Mouse (Mus musculus): ENCODE measurements around the gene Smoc2. TPM values are rescaled to one million over a fixed set of nuclear protein-coding genes. Genes with fewer than 3 reads are reported as not detected.
A peak's percentile ranks its signal among the peaks of the same experiment; 100 is the strongest.

Smoc2 gene
- total RNA-seq (2021), result 14.5 and 14.8 TPM in 2 replicates
- long read RNA-seq, transcript Smoc2-201 (13 exons, 2,832 nt), result major isoform, 53 of 62 reads
- long read RNA-seq, partial matches to known transcripts, result 9 of 62 reads
- long read RNA-seq, other reads (novel, unspliced or antisense), result 0 of 62 reads

DNA sequence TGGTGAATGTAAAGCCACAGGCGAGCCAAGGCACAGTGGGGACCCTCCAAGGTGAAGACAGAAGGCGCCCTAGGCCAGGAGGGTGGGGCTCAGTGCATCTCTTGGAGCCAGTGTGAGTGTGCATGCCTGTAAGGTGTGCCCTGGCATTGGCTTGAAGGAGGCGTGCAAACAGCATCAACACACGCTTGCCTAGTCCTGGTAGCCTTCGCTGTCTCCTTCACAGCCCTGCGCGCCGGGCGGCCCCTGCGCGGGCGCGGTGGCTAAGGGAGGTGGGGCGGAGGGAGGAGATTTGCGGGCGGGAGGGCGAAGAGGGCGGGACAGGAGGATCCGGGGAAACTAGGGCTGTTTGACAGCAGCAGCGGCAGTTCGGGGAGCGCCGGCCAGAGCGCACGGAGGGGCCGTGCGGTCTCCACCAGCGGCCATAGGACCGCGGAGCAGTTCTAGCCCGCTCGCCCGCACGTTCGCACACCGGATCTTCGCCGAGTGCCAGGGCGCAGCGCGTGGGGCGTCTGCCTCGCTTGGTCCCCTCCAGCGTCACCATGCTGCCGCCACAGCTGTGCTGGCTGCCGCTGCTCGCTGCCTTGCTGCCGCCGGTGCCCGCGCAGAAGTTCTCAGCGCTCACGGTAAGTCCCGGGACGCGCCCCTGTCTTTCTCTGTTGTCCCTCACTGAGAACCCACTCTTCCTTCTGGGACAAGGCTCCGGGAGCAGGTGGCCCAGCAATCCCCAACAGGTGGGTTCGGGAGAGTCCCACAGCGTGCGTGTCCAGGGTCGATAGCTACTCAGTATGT, at the start of gene Smoc2:
Gene Smoc2 (plus strand): TSS at position 330 of the 789 bp plus-strand sequence.
- peak; percentile 13 for DNase-seq

DNA sequence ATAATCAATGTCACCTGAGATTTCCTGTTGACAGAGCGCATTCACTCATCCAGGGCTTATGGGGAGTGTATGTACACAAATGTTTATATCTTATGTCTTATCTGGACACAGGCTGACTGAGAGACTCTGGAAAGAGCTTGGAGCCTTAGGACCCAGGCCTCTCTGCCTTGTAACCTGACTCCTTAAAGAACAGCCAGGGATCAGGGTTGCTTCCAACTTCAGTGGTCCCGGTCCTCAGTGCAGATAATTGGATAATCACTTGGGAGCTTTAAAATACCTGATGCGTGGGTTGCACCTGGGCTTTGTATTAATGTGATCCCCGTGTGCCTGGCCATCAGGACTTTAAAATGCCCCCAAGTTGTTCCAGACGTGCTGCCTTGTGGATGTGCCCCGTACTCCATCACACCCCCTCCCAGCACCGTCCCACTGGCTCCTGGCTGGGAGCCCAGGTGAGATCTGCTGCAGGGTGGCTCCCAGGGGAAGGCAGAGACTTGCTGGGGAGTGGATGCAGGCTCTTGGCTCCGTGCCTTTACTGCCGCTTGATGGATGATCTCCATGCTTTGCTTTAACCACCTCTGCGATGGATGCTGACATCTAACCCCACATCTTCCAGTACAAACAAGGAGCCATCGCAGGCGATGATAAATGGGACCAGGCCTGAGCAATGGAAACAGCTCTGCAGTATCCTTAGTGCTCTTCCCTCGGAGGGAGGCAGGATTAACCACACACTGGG, 48.4 kb upstream of the Smoc2 start:
- no peak for DNase-seq

DNA sequence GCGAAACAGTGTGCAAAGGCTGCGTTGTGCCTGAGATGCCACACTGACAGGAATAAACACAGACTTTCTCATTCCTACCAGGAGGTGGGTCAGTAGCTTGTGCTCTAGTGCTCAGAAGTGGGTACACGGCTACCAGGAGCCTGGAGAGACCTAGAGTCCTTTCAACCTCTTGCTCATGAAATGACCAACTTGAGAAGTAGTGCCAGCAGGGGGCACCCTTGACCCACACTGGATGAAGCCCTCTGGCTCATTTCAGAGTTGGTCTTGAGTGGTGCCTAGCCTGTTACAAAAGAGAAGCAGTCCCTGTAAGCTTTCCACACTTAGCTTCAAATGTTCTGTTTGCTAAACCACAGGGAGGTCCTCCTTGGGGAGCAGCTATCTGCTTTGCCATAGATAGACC, 46.7 kb upstream of the Smoc2 start:
- DNase-seq, result peak; percentile 80

DNA sequence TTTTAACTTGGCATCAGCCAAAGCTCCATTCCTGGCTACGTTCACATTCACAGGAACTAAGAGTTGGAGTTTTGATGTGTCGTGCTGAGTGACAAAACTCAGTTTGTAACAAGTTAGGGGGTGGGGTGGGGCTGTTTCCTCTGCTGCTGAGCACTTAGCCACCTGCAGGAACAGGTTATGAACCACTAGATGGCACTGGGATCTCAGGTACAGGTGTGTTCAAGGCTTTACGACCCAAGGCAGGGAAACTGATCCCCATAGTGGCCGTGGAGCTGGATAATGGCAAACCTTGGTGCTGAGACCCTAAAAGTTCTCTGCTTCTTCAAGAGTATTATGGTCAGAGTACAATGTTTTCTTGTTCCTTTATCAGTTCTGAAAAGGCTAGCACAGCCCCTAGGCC, 45.6 kb upstream of the Smoc2 start:
- no peak for DNase-seq

DNA sequence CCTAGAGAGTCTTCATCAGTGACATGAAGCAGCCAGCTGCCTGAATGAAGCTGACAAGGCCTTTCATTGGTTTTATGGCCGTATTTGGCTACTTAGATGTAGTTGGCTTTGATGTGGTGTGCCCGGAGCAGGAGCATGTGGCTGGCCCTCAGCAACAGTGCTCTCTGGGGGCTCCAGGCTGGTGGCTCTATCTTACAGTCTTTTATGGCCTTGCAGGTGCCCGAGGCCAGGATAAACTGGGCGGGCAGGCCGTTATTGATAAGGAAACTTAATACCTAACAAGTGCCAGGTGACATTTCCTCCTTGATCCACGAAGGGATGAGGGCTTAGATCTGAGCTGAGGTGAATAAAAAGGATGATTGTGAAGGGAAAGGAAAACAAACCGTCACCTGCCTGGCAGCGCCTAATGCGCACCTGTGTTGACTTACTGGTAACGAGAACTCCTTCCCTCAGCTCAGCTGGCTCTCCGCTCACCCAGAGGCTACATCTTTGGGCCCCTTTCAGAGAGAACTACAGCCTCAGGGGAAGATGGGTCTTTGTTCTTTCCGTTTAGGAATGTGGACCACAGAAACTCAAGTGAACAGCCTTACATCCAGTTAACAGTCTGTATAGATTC, 44.4 kb upstream of the Smoc2 start:
- DNase-seq, result no peak

DNA sequence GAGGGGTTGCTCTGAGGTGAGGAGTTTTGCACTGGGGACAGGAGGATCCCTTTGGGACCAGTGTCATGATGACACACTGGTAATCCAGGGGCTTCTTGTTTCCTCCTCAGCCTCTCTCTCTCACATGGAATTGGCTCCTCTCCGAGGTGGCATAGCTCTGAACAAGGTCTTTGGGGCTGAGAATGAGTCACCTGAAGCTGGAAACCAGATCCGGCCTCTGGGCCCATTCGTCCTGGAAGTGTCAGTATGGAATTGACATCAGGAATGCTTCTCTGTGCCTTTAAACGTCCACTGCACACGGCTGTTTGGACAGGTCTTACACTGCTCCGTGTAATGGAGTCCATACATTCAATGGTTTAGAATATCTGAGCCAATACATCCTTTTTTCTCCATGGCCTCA, 42.2 kb upstream of the Smoc2 start:
- DNase-seq, result no peak

DNA sequence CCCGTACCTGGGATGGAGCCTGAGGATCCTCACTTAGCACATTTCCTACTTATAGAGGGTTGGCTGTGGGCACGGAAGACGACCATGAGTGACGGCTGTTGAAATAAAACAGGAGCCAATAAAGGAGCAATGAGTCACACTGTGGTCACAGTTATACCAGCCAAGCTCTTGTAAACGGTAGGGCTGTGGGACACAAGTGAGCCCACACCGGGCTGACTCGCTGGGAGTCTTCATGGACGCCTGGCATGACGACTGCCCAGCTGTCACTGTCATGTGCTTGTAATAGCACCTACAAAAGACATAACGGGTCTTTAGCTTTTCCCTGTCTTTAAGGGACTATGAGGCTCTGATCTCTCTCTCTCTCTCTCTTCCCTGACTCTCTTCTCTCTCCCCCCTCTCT, 39.3 kb upstream of the Smoc2 start:
- DNase-seq, result no peak

DNA sequence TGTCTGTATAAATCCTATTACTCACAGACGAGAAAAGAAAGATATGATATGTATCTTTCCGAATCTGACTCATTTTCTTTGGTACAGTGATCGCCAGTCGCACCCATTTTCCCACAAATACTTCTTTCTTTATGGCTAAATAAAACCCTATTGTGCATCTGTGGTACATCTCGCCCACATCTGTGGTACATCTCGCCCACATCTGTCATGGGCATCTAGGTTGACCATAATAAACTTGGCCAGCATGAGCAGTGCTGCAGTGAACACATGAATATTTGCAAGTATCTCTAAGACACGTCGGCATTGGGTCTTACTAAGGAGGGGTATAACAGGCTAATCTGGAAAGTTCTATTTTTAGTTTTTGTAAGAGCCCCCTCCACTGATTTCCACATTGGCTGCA, 36.7 kb upstream of the Smoc2 start:
- no peak for DNase-seq

DNA sequence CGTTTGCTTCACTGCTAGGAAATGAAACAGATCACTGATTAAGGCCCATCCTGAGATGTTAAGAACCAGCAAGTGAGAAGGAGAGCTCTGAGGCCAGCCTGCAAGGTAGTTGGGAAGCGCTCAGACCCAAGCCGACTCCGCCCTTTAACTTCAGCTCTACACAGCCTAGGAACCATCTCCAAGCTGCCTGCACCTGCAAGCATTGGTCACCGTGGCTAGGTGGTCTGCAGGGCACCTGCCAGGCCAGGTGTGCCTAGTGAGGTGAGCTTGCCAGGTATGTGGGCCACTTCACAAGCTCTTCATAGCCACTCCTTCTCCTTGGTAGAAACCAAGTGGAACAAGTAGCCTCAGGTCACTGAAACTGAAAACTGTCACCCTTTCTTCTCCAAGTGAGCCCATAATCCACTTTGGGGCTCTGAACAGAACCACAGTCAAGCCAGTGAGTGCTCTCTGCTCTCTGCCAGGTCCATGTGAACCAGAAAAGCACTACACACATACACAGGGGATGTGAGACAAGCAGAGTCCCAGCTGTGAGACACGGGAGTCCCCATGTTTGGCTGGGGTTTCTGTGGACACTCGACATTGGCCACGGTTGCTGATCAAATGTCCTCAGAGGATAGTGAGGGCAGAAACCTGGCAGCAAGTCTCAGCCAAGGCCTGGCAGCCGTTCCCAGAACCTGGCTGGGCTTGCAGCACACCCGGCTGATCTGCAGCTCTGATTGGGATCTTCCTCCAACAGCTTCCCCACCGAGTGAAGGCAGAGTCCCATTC, 34.9 kb upstream of the Smoc2 start:
- peak; percentile 45 for DNase-seq

DNA sequence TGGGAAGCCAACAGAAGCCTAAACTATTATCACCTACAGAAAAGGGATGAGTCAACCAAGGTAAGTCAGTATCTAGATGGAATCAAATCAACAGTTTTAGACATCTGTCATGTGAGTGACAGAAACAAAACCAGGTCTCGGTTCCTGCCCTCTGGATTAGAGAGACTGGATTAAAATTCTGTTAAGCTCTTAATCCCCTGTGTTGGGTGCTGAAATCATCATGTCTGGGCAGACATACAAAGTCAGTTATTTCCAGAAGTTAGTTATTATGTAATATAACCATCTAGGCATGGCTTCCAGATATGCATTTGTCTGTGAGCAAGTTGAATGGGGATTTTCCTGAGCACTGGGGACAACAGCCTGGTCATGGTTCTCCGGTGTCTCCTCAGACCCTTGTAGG, 33.0 kb upstream of the Smoc2 start:
- no peak for DNase-seq

DNA sequence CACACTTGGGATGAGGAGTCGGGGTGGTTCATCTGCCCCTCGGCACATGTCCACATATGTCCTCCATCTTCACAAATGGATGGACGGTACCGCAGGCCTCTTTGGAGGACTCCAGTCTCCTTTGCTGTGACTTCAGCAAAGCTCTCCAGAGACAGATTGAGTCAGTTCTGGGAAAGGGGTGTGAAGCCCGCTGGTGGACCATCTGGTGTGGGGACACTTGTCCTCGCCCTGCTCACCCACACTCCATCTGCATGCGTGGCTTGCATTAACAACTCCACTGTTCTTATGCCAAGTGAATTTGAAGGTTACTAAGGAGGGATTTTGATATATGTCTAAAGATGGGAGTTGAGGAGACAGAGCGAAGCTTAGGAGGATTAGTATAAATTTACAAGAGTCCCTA, 31.4 kb upstream of the Smoc2 start:
- no peak for DNase-seq

DNA sequence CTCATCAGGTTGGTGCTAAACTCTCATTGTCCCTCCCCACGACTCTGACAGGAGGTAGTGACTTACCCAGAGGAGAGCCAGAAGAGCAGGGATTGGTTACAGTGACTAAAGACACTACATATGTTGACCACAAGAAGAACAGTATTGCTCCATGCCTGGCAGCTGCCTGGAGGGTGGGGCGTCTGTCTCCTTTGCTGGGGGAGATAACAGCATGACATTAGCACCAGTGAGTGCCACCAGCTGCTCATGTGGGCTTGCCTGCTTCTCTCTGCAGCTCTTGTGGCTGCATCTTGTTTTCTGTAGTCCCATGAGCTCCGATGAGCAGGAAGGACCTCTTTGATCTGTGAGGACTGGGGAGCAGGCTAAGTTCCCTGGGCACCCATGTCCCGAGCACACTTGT, 29.7 kb upstream of the Smoc2 start:
- no peak for DNase-seq

DNA sequence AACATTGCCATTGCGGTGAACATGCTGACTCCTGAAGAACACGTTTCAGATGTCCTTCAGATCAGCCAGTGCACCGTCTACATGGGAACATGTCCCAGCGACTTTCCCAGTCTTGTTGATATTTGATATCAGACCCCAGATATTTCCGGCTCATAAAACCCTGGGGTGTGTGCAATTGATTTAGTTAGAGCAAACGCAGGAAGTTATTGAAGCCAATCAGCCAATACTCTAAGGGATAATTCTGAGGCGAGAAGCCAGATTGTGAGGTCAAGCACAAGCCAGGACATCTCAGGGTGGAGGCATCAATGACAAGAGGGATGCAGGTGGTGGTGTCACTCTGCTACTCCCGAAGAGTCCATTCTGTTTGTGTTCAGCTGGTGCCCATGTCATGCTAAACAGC, 28.9 kb upstream of the Smoc2 start:
- DNase-seq, result no peak

DNA sequence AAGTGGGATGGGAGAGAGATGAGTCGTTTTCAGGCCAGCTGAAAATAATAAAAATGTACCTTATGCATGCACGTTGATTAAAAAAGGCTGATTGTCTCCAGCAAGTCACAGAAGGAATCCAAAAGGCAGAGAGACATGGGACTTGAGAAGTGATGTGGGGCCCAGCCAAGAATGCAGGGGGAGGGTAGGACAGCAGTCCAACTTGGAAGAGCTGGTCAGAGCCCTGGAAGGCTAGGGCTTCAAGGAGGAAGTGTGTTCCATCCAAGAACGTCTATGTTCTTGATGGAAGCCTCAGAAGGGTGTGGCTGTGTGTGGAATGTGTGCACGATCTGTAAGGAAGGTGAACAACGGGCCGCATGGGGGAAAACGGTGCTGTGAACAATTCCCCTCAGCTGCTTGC, 26.9 kb upstream of the Smoc2 start:
- no peak for DNase-seq

DNA sequence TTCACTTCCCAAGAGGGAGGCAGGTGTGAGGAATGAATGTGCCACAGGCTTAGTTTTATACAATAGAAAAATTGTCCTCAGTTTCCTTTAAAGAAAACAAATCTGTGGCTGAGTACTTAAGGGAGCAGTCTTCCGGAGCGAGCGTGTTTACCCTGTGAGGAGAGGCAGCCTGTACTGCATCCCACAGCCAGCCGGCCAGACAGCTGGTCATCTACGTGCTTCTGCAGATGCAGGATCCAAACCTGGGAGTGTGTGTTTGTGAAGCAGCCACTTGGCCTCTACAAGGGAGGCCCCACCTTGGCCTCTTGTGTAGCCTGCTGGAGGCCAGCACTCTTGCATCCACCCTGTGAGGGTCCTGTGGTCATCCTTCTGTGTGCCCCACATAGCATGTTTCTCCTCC, 24.7 kb upstream of the Smoc2 start:
- DNase-seq, result no peak

DNA sequence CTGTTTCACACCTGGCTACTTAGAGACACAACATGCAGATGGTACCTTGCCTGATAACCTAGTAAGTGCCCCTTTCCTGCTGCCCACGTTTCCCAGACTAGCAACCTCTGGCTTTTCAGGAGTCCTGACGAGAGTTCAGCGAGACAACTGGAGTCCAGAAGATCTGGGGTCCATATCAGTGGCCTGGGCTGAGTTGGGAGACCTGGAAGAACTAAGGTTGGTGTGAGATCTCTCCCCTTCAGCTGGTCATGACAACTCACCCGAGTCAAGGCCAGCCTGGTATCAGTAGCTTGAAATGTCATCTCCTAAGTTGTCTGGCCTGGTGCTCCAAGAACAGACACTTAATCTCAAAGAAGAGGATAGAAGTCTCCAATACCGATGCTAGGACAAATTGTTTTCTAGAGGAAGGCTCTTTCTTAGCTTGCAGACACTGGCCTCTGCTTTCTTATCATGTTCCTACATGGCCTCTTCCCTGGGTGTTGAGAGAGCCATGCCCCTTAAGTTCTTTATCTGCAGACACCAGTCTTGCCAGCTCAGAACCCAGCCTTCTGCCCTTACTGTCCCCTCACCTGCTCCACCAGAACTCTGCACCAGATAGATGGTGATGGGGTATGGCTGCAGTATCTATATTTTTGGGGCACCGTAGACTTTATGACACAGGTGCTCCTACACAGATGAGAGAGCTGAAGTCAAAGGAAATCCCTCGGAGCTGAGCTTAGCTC, 21.3 kb upstream of the Smoc2 start:
- DNase-seq, result no peak

DNA sequence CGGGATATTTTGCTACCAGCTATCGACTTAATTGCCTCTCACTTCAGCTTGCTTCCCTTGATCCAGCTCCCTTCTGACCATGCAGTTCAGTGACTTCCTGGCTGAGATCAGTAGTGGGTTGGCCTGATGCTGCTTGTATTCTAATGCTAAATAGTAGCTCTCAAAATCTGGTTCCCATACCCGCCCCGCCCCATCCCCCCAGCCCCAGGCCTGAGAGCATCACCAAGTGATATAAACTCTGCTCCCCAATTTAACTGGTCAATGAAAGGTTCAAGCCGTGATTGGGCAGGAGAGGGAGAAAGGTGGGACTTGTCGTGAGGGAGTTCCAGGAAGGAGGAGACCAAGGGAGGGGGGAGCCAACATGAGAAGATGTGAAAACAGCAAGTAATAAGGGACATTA, 20.4 kb upstream of the Smoc2 start:
- DNase-seq, result no peak

DNA sequence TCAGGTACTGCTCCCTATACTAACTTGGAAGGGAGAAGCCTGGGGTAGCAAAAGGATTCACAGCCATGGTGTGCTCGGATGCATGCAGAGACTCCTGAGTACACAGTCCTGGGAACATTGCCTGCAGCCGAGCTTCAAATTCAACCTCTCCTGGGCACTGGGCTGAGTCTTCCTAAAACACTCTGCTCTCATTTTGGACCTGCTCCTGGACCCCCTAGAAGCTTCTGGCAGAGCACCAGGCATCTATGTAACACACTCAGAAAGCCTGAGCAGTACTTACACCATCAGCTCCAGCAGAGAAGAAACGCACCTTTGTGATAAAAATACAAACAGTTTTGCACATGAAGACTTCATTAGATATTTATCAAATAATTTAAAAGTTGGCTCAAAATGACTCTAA, 18.3 kb upstream of the Smoc2 start:
- no peak for DNase-seq

DNA sequence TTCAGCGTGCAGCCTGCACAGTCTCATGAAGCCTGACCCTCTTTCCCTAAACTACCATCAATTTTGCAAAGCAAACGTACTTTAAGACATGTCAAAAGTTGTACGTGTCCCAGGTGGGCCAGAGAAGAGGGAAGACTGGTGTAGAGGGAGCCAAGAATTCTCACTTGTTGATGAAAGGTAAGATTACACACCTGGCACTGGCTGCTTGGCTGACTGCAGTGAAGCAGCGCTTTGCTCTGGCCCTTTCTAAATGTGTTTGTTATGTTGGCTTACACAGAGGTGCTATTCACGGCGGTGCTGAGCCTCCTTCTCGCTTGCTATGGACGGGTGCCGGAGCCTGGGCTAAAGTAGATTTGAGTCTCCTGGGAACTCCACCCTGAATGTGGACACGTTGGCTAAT, 17.1 kb upstream of the Smoc2 start:
- DNase-seq, result no peak

DNA sequence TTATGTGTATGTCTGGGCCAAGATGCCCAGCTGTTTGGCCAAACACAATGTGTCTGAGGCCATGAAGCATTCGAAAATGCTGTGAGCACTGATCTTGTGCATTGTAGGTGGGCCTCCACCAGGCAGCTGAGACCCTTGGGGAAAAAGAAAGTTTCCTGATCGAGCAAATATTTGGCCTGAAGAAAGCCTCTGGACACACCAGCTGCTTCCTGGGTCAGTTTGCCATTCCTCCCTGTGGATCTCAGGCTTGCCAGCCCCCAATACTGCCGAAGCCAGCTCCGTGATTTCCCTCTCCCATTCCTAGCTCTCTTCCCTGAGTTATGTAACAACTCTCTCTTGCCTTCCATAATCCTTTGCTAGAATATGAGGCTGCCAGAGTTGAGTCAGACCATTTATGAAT, 11.3 kb upstream of the Smoc2 start:
- no peak for DNase-seq

DNA sequence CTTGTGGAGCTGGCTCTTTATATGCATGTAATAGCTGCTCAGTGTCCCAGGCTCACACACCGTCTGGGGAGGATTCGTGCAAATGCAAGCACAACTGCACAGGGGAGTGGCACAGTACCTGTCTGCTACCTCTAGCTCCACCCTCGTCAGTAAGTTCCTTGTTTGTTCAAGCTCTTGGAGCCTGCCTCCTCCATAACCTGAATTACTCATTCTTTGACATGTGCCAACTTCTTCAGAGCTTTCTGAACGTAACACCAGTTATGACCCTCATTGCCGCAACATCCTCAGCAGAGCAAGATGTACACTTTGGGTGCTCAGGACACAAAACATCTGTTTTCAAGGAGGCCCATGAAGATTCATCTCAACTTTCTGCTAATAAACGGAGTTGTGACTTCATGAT, 5.9 kb upstream of the Smoc2 start:
- DNase-seq, result no peak

DNA sequence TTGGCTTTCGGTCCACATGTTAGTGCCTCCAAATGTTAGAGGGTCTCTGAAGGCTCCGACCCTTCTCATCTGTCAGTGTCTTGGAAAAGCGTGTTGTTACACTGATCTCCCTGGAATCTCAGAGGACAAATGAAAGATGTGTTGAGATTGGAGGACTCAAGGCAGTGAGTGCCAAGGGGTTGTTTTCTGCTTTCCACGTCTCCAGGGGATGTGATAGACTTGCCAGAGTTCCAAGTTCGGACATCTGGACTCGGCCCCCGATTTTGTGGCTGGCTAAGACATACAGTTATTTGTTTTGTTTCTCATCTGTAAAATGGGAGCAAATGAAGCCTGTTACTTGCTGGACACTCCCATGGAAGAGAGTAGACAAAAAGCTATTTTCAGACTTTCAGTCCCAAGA, 2.0 kb upstream of the Smoc2 start:
- no peak for DNase-seq
